Mouse (Mus musculus) liver, embryonic 15.5 days (tissue): ENCODE measurements around the gene Bpifc. TPM values are rescaled to one million over a fixed set of nuclear protein-coding genes. Genes with fewer than 3 reads are reported as not detected.
A peak's percentile ranks its signal among the peaks of the same experiment; 100 is the strongest.
"Not testable (repeated sequence)": the region's sequence is repeated elsewhere in the genome, so short reads cannot be mapped to it uniquely, and the experiment has no call there.

ENCODE experiments used
- ATAC-seq: fragments of 200-750 bp; cut with Nextera tagmentation; 2 replicates; pipeline ENCODE4 v1.8.0; 2017; ENCODE audit warnings: moderate number of reproducible peaks, mild to moderate bottlenecking, moderate library complexity; ENCODE audit not compliant: insufficient read depth
- H3K27ac ChIP-seq: fragments of 300-500 bp; sonication (generic); replicated peaks from 2 replicates; pipeline ENCODE4 v1.5.1; 2015; ENCODE audit warnings: mild to moderate bottlenecking, inconsistent platforms
- H3K27me3 ChIP-seq: fragments of 300-500 bp; sonication (generic); 2 replicates; pipeline ENCODE4 v1.6.1; 2015; ENCODE audit warnings: mild to moderate bottlenecking, inconsistent platforms
- H3K36me3 ChIP-seq: fragments of 300-500 bp; sonication (generic); replicated peaks from 2 replicates; pipeline ENCODE4 v1.6.1; 2015; ENCODE audit warnings: moderate library complexity, mild to moderate bottlenecking, inconsistent platforms
- H3K4me1 ChIP-seq: fragments of 300-500 bp; sonication (generic); replicated peaks from 2 replicates; pipeline ENCODE4 v1.6.1; 2015; ENCODE audit warnings: inconsistent platforms
- H3K4me2 ChIP-seq: fragments of 300-500 bp; sonication (generic); 2 replicates; pipeline ENCODE4 v1.6.1; 2015; ENCODE audit warnings: moderate library complexity, mild to moderate bottlenecking, inconsistent platforms
- H3K4me3 ChIP-seq: fragments of 300-500 bp; sonication (generic); replicated peaks from 2 replicates; pipeline ENCODE4 v1.5.1; 2015; ENCODE audit warnings: mild to moderate bottlenecking, inconsistent platforms
- H3K9ac ChIP-seq: fragments of 300-500 bp; sonication (generic); 2 replicates; pipeline ENCODE4 v1.6.1; 2015; ENCODE audit warnings: moderate library complexity, mild to moderate bottlenecking, inconsistent platforms
- H3K9me3 ChIP-seq: fragments of 300-500 bp; sonication (generic); replicated peaks from 2 replicates; pipeline ENCODE4 v1.6.1; 2016; ENCODE audit warnings: inconsistent platforms
- WGBS: fragments of 180-500 bp; shearing (Covaris S2); methylation state at CpG from one replicate; pipeline ENCODE4 v1.1.7; 2015; ENCODE audit warnings: mixed read lengths; ENCODE audit not compliant: insufficient replicate concordance; 5-methylcytosine and 5-hydroxymethylcytosine counted together
- polyA plus RNA-seq: library from polyadenylated mRNA; unstranded; fragments of >200 nt; fragmentation: Nextera tagmentation; extraction: Ambion mirVana; gene quantifications from 2 replicates; pipeline ENCODE4 v1.2.1, GENCODE M21; 2015

The Bpifc gene
- polyA plus RNA-seq, 1 experiment from 2014 or later: 0.03 TPM

DNA sequence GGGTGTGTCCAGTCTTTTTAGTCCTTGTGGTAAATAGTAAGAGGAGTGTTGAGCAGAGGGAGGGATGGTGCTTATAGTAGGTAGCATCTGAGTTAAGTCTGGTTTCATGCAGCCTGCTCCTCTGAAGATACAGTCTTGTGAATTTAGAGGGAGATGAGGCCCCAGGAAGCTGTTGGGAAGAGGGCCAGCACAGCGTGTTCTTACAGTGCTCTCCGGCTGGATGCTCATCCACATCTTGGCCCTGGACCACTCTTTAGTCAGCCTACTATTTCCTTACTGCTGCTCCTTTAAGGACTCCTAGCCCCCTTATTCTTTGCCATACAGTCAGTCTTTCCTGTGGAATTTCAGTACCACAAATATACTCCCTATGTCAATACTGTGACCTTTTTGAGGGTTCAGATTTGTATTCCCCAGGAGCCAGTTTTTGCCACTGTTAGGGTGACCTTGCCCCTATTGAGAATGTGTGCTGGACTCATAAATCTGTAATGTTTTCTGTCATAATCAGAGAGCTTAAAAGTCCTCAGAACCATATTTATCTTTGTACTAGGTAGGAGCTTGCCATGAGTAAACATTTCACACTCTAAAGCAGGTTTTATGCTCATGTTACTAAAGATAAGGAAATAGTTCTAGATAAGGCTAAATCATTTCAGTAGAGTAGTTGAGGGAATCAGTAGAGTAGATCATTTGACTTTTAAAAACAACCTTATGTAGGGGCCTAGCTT, 22.5 kb upstream of the Bpifc start:
- ATAC-seq: 0 out of 2 replicates have a peak, but pooled peaks have one; percentile 22
- no peak overlapping the region for H3K9ac ChIP-seq
- no peaks in the 10 kb centered on the region for H3K27me3 ChIP-seq
- H3K4me1 ChIP-seq: peaks cover 7% of the 10 kb centered on the region; the same call in 1 of the 2 replicates
- H3K4me2 ChIP-seq: no peak overlapping the region
- peak overlapping the region; percentile 7; the same call in 1 of the 2 replicates for H3K27ac ChIP-seq
- no peaks in the 10 kb centered on the region for H3K9me3 ChIP-seq
- 91% methylated on average over 2 of the region's 2 CpGs for WGBS
- peaks cover 94% of the 10 kb centered on the region for H3K36me3 ChIP-seq
- no peak overlapping the region for H3K4me3 ChIP-seq

DNA sequence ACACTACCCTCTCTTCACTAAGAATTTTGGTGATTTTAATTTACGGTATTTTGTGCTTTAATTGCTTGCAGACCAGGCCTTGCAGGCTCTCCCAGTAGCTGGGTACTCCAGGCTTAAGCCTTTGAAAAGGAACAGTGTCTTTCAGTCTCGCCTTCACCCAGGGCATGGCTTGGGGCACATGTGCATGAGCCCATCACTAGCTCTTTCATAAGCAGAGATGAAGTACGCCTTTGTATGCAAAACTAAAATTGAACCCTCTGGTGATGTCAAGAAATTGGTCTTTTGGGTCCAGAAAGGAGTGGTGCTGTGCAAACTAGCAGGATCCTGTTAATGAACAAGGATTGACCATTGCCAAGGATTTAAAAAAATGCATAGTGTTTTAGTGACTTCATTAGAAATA, 20.8 kb upstream of the Bpifc start:
- WGBS: 90% methylated on average over 3 of the region's 3 CpGs
- peaks cover 93% of the 10 kb centered on the region for H3K36me3 ChIP-seq
- no peak for ATAC-seq
- H3K9ac ChIP-seq: no peak overlapping the region
- H3K27me3 ChIP-seq: no peaks in the 10 kb centered on the region
- H3K4me2 ChIP-seq: no peak overlapping the region
- H3K4me1 ChIP-seq: peaks cover 22% of the 10 kb centered on the region
- no peak overlapping the region for H3K4me3 ChIP-seq
- H3K9me3 ChIP-seq: no peaks in the 10 kb centered on the region
- no peak overlapping the region for H3K27ac ChIP-seq

- peaks cover 82% of the 10 kb centered on the region for H3K36me3 ChIP-seq
- H3K4me1 ChIP-seq: peaks cover 34% of the 10 kb centered on the region
Measured at GRCm38 (mm10) chr10:86030743-86031142, 19.0 kb upstream of the Bpifc start.

DNA sequence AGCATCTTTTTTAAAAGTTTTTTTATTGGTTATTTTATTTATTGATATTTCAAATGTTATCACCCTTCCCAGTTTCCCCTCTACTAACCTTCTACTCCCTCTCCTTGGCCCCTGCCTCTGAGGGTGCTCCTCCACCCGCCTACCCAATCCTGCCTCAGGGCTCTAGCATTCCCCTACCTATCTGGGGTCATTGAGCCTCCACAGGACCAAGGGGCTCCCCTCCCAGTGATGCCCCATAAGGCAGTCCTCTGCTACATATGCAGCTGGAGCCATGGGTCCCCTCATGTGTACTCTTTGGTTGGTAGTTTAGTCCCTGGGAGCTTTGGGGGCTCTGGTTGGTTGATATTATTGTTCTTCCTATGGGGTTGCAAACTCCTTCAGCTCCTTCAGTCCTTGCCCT, 15.1 kb upstream of the Bpifc start:
- H3K9me3 ChIP-seq, H3K27me3 ChIP-seq: not testable (repeated sequence)
- Histone ChIP-seq H3K36me3 (peaks cover 57% of the 10 kb centered on the region), H3K27ac (peak overlapping the region; percentile 98), H3K4me3 (peak overlapping the region; percentile 47), H3K9ac (peak overlapping the region; percentile 67), H3K4me1 (peaks cover 48% of the 10 kb centered on the region), H3K4me2 (peak overlapping the region; percentile 72)
- peak; percentile 43 for ATAC-seq
- 17% methylated on average over 1 of the region's 1 CpGs for WGBS

More at GRCm38 (mm10) chr10:86030743-86031142, 19.0 kb upstream of the Bpifc start:
- Histone ChIP-seq H3K27me3 (no peaks in the 10 kb centered on the region), H3K9ac (no peak overlapping the region), H3K4me2 (no peak overlapping the region), H3K4me3 (no peak overlapping the region), H3K9me3 (no peaks in the 10 kb centered on the region), H3K27ac (no peak overlapping the region)
- no peak for ATAC-seq
- 84% methylated on average over 7 of the region's 7 CpGs for WGBS

DNA sequence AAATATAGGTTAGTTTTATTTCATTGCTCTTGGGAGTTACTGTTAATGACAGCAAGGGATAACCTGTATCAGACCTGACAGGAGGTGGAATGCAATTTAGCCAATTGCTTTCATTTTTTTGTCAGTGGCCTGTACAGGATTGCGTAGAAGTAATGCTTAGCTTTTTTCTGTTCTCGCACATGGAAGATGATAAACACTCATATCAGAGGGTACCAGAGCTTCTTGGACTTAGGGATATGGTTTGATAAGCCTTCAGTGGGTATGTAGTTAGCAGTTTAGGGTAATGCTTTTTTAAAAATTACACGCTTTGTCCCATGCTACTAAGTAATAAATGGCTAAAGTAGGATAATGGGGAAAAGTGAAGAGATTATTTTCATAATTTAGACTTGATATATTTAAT, 14.7 kb upstream of the Bpifc start:
- H3K4me2 ChIP-seq: peak overlapping the region; percentile 66
- peaks cover 52% of the 10 kb centered on the region for H3K36me3 ChIP-seq
- ATAC-seq: peak; percentile 82

DNA sequence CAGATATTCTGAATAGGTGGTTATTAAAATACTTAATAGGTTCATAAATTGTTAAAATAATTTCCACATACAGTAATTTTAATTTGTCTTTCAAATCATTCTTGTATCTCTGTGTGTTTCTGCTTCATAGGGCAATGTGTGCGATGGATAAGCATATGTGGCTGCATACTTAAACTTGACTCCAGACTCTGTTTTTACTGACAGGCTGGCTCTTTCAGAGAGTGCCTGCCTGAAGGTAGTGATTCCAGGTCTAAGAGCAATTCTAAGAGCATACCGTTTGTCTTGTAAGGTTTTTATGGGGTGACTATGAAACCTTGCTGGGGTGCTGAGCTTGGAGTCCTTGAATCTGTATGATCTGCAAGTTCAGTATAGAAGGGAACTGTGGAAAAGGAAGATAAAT, 14.2 kb upstream of the Bpifc start:
- Histone ChIP-seq H3K4me2 (peak overlapping the region; percentile 66), H3K9me3 (no peaks in the 10 kb centered on the region), H3K4me1 (peaks cover 55% of the 10 kb centered on the region), H3K9ac (peak overlapping the region; percentile 44; the same call in 1 of the 2 replicates), H3K27ac (peak overlapping the region; percentile 98), H3K27me3 (no peaks in the 10 kb centered on the region), H3K4me3 (peak overlapping the region; percentile 29), H3K36me3 (peaks cover 48% of the 10 kb centered on the region)
- ATAC-seq: peak; percentile 17
- 28% methylated on average over 2 of the region's 2 CpGs for WGBS

More for the DNA sequence above, 14.7 kb upstream of the Bpifc start:
- H3K4me3 ChIP-seq: peak overlapping the region; percentile 29
- H3K4me1 ChIP-seq: peaks cover 51% of the 10 kb centered on the region
- no peaks in the 10 kb centered on the region for H3K27me3 ChIP-seq
- H3K9ac ChIP-seq: no peak overlapping the region
- peak overlapping the region; percentile 98 for H3K27ac ChIP-seq
- H3K9me3 ChIP-seq: no peaks in the 10 kb centered on the region
- WGBS: 22% methylated on average over 3 of the region's 3 CpGs

GRCm38 (mm10) chr10:86023149-86023548, 11.5 kb upstream of the Bpifc start:
- no peaks in the 10 kb centered on the region for H3K27me3 ChIP-seq
- H3K4me2 ChIP-seq: peak overlapping the region; percentile 66
- peak overlapping the region; percentile 93 for H3K9ac ChIP-seq
- no peak for ATAC-seq
- no peaks in the 10 kb centered on the region for H3K9me3 ChIP-seq
- peak overlapping the region; percentile 98 for H3K4me3 ChIP-seq
- H3K4me1 ChIP-seq: peaks cover 47% of the 10 kb centered on the region
- peaks cover 22% of the 10 kb centered on the region for H3K36me3 ChIP-seq
- peak overlapping the region; percentile 93 for H3K27ac ChIP-seq

- peak; percentile 10 for ATAC-seq
- Histone ChIP-seq H3K36me3 (peaks cover 16% of the 10 kb centered on the region), H3K4me2 (peak overlapping the region; percentile 66), H3K27me3 (no peaks in the 10 kb centered on the region), H3K4me1 (peaks cover 42% of the 10 kb centered on the region), H3K27ac (peak overlapping the region; percentile 93), H3K9ac (peak overlapping the region; percentile 93), H3K4me3 (peak overlapping the region; percentile 98), H3K9me3 (no peaks in the 10 kb centered on the region)
- 2% methylated on average over 6 of the region's 6 CpGs for WGBS
Measured at GRCm38 (mm10) chr10:86022474-86022816, 10.8 kb upstream of the Bpifc start.

GRCm38 (mm10) chr10:86021749-86022473, 10.2 kb upstream of the Bpifc start, which contains the start of gene Fbxo7:
TSS of gene Fbxo7 (plus strand) at chr10:86021972.
- H3K27me3 ChIP-seq: no peaks in the 10 kb centered on the region
- under 1% methylated on average over 82 of the region's 82 CpGs for whole genome bisulfite sequencing
- peak within 1 kb of the TSS; percentile 98 for H3K4me3 ChIP-seq
- peak; percentile 81 for ATAC-seq
- peak within 1 kb of the TSS; percentile 93 for H3K9ac ChIP-seq
- H3K36me3 ChIP-seq: peaks cover 12% of the 10 kb centered on the region
- H3K4me1 ChIP-seq: peaks cover 36% of the 10 kb centered on the region
- peak within 1 kb of the TSS; percentile 66 for H3K4me2 ChIP-seq
- no peaks in the 10 kb centered on the region for H3K9me3 ChIP-seq
- peak within 1 kb of the TSS; percentile 93 for H3K27ac ChIP-seq

- under 1% methylated on average over 3 of the region's 3 CpGs for WGBS
- H3K27ac ChIP-seq: peak overlapping the region; percentile 93
- 0 out of 2 replicates have a peak, but pooled peaks cover 5% of the 10 kb centered on the region for H3K27me3 ChIP-seq
- peaks cover 34% of the 10 kb centered on the region for H3K4me1 ChIP-seq
- no peaks in the 10 kb centered on the region for H3K9me3 ChIP-seq
- H3K4me3 ChIP-seq: peak overlapping the region; percentile 98
- H3K9ac ChIP-seq: peak overlapping the region; percentile 93
- peak overlapping the region; percentile 64 for H3K4me2 ChIP-seq
- no peak for ATAC-seq
- H3K36me3 ChIP-seq: peaks cover 10% of the 10 kb centered on the region
Measured at GRCm38 (mm10) chr10:86021408-86021748, 9.7 kb upstream of the Bpifc start.

- 31% methylated on average over 5 of the region's 5 CpGs for WGBS
- Histone ChIP-seq H3K27ac (no peak overlapping the region), H3K4me2 (no peak overlapping the region), H3K4me3 (no peak overlapping the region), H3K27me3 (0 out of 2 replicates have a peak, but pooled peaks cover 9% of the 10 kb centered on the region), H3K36me3 (no peaks in the 10 kb centered on the region), H3K4me1 (peaks cover 13% of the 10 kb centered on the region), H3K9ac (no peak overlapping the region), H3K9me3 (no peaks in the 10 kb centered on the region)
- no peak for ATAC-seq
Measured at GRCm38 (mm10) chr10:86018813-86019212, 7.1 kb upstream of the Bpifc start.
